ENCODE assay signal across 8 mouse cellular contexts in genomic region chr19:41831718-41832391, GRCm38 (mm10). TPM values are rescaled to one million over a fixed set of nuclear protein-coding genes. Genes with fewer than 3 reads are reported as not detected.
A peak's percentile ranks its signal among the peaks of the same experiment; 100 is the strongest.
DNase-seq lines count a peak whose midpoint lies in the region; ATAC-seq and TF ChIP-seq lines count a peak whose summit lies in the region.

No protein-coding gene starts in this region.

- 8% methylated on average over 14 of the region's 14 CpGs for WGBS in limb, embryonic 14.5 days
- WGBS in small intestine, adult 2 months = 14% methylated on average over 14 of the region's 14 CpGs

- H3K36me3 ChIP-seq in testis, adult 2 months (ENCODE audit: control insufficient read depth, insufficient read depth, low read length) = no peaks in the 10 kb centered on the region
- H3K36me3 ChIP-seq in limb, embryonic 14.5 days (ENCODE audit: control insufficient read depth, insufficient read depth, low read length) = no peaks in the 10 kb centered on the region
- H3K36me3 ChIP-seq in small intestine, adult 2 months (ENCODE audit: control insufficient read depth, insufficient read depth, low read length) = no peaks in the 10 kb centered on the region

- TF ChIP-seq CTCF in testis, adult 2 months (IDR thresholded peaks at IDR 0.05; ENCODE audit: control insufficient read depth, insufficient read depth, insufficient replicate concordance, low read depth, low read length) = no peak
- no peak for TF ChIP-seq CTCF in small intestine, adult 2 months (IDR thresholded peaks at IDR 0.05; ENCODE audit: extremely low read depth, insufficient read length, insufficient replicate concordance, low read depth, low read length)

- peaks cover 9% of the 10 kb centered on the region; the same call in 1 of the 2 replicates for H3K27me3 ChIP-seq in testis, adult 2 months (ENCODE audit: control insufficient read depth, insufficient read depth, low read length)
- peaks cover 25% of the 10 kb centered on the region for H3K27me3 ChIP-seq in limb, embryonic 14.5 days (ENCODE audit: control insufficient read depth, insufficient read depth, low read length)
- H3K27me3 ChIP-seq in small intestine, adult 2 months (ENCODE audit: control insufficient read depth, insufficient read depth, low read length) = no peaks in the 10 kb centered on the region

- no peak overlapping the region for H3K27ac ChIP-seq in testis, adult 2 months (ENCODE audit: control insufficient read depth, insufficient read depth, low read depth, low read length)
- H3K27ac ChIP-seq in limb, embryonic 14.5 days (replicated peaks; ENCODE audit: low read depth, low read length) = no peak overlapping the region
- H3K27ac ChIP-seq in small intestine, adult 2 months (ENCODE audit: insufficient read depth, low read depth, low read length) = peak overlapping the region; percentile 17; the same call in 1 of the 2 replicates

- no peak for ATAC-seq in limb, embryonic 14.5 days (ENCODE audit: low FRiP score, low read depth)

- H3K9me3 ChIP-seq in limb, embryonic 14.5 days (ENCODE audit: control insufficient read depth, low read length) = no peaks in the 10 kb centered on the region

- H3K4me3 ChIP-seq in testis, adult 2 months (ENCODE audit: control insufficient read depth, low read depth, low read length) = peak overlapping the region; percentile 97
- peak overlapping the region; percentile 67 for H3K4me3 ChIP-seq in limb, embryonic 14.5 days (replicated peaks; ENCODE audit: low read length)
- H3K4me3 ChIP-seq in small intestine, adult 2 months (ENCODE audit: low read depth, low read length) = peak overlapping the region; percentile 76

- no peak for TF ChIP-seq POLR2A in testis, adult 2 months (IDR thresholded peaks at IDR 0.05; ENCODE audit: control insufficient read depth, low read depth, low read length)
- TF ChIP-seq POLR2A in limb, embryonic 14.5 days (IDR thresholded peaks at IDR 0.05; ENCODE audit: borderline replicate concordance, extremely low read depth, insufficient read depth, insufficient read length) = no peak
- peak; percentile 23; the same call in 1 of the 2 replicates for TF ChIP-seq POLR2A in small intestine, adult 2 months (IDR thresholded peaks at IDR 0.05; ENCODE audit: low read depth, low read length)

- H3K4me1 ChIP-seq in testis, adult 2 months (ENCODE audit: control insufficient read depth, insufficient read depth, low read length) = peaks cover 16% of the 10 kb centered on the region
- H3K4me1 ChIP-seq in limb, embryonic 14.5 days (ENCODE audit: control insufficient read depth, insufficient read depth, low read length) = peaks cover 17% of the 10 kb centered on the region
- peaks cover 10% of the 10 kb centered on the region for H3K4me1 ChIP-seq in small intestine, adult 2 months (ENCODE audit: control insufficient read depth, insufficient read depth, insufficient read length, low read length)

- peak overlapping the region; percentile 98 for H3K4me2 ChIP-seq in limb, embryonic 14.5 days (replicated peaks; ENCODE audit: low read depth, low read length, severe bottlenecking)

- DNase-seq in cerebellum, adult 9-11 months = peak; percentile 42
- DNase-seq in cerebellum, adult 8-10 months = no peak
- no peak for DNase-seq in testis, postnatal 10 days (ENCODE audit: low spot score)
- no peak for DNase-seq in limb, embryonic 14.5 days (ENCODE audit: low spot score)
- DNase-seq in gastrocnemius, postnatal 25 days = no peak
- DNase-seq in thymus, postnatal 14 days = no peak

- no peak overlapping the region for H3K9ac ChIP-seq in limb, embryonic 14.5 days (ENCODE audit: low read depth, low read length, severe bottlenecking)

RNA-seq across cellular contexts. Expression of gene Frat1, which starts 2.1 kb away (rescaled TPM):
- 103 and 140 TPM in 2 replicates for polyA plus RNA-seq in testis, adult 2 months (2012; rRNA removed)
- polyA plus RNA-seq in limb, embryonic 14.5 days (2012; rRNA removed) = 1.5 and 1.9 TPM in 2 replicates
- polyA plus RNA-seq in limb, embryonic 14.5 days (2014; fragmentation: Nextera tagmentation; extraction: Ambion mirVana) = 4.6 and 4.9 TPM in 2 replicates
- 8.1 and 29.1 TPM in 2 replicates for polyA plus RNA-seq in small intestine, adult 2 months (2012; rRNA removed)
- 1 to 10 TPM; 5.9 to 7.3 TPM for total RNA-seq in gastrocnemius, postnatal 25 days (2021)

RNA-seq across cellular contexts. Expression of gene Frat2, which starts 16.1 kb away (rescaled TPM):
- polyA plus RNA-seq in testis, adult 2 months (2012; rRNA removed) = 47.7 and 64.2 TPM in 2 replicates
- polyA plus RNA-seq in limb, embryonic 14.5 days (2012; rRNA removed) = 3.6 and 4.7 TPM in 2 replicates
- 1.9 and 3.2 TPM in 2 replicates for polyA plus RNA-seq in limb, embryonic 14.5 days (2014; fragmentation: Nextera tagmentation; extraction: Ambion mirVana)
- polyA plus RNA-seq in small intestine, adult 2 months (2012; rRNA removed) = 13.7 and 62.2 TPM in 2 replicates
- total RNA-seq in gastrocnemius, postnatal 25 days (2021) = 10 to 100 TPM; 19.7 to 22.4 TPM

RNA-seq across cellular contexts. Expression of gene Arhgap19, which starts 30.0 kb away (rescaled TPM):
- 33.9 and 39.1 TPM in 2 replicates for polyA plus RNA-seq in testis, adult 2 months (2012; rRNA removed)
- polyA plus RNA-seq in limb, embryonic 14.5 days (2012; rRNA removed) = 19.7 and 19.9 TPM in 2 replicates
- 18.8 and 19.1 TPM in 2 replicates for polyA plus RNA-seq in limb, embryonic 14.5 days (2014; fragmentation: Nextera tagmentation; extraction: Ambion mirVana)
- 0.71 and 2.1 TPM in 2 replicates for polyA plus RNA-seq in small intestine, adult 2 months (2012; rRNA removed)
- 1 to 10 TPM; 6.1 to 8.1 TPM for total RNA-seq in gastrocnemius, postnatal 25 days (2021)
